Comparison of ENCODE assay signal across 18 mouse cellular contexts in genomic region chr7:135810971-135811370, GRCm38 (mm10).
A peak's percentile ranks its signal among the peaks of the same experiment; 100 is the strongest.
DNase-seq lines count a peak whose midpoint lies in the region; ATAC-seq lines count a peak whose summit lies in the region.
"Had no signal": no experiment of that assay in that cellular context is flagged by ENCODE, and none has a peak within 500 bp of the region (broad histone marks: within the 10 kb centered on the region; RNA-seq: fewer than 3 reads in every experiment).

No protein-coding gene starts in this region.

- H3K27ac ChIP-seq in hindbrain, embryonic 11.5 days (ENCODE audit: low read depth, low read length) = peak overlapping the region; percentile 7; the same call in 1 of the 2 replicates
- H3K27ac ChIP-seq in hindbrain, embryonic 14.5 days = no peak overlapping the region
- peak overlapping the region; percentile 84 for H3K27ac ChIP-seq in liver, embryonic 13.5 days
- no peak overlapping the region for H3K27ac ChIP-seq in liver, embryonic 11.5 days (ENCODE audit: low read depth, low read length)
- H3K27ac ChIP-seq in stomach, embryonic 15.5 days = 0 out of 2 replicates have a peak overlapping the region, but pooled peaks have one; percentile 11
- H3K27ac ChIP-seq: heart, embryonic 10.5 days; limb, embryonic 12.5 days had no signal

- ATAC-seq in hindbrain, embryonic 11.5 days (ENCODE audit: low FRiP score) = no peak
- no peak for ATAC-seq in hindbrain, embryonic 14.5 days (ENCODE audit: low FRiP score)
- no peak for ATAC-seq in liver, embryonic 13.5 days (ENCODE audit: low read depth)
- ATAC-seq in liver, embryonic 11.5 days (replicated peaks; ENCODE audit: low FRiP score) = no peak
- no peak for ATAC-seq in stomach, embryonic 15.5 days (ENCODE audit: insufficient read depth, low FRiP score, low read depth)
- ATAC-seq: forebrain, embryonic 16.5 days had no signal

- H3K4me2 ChIP-seq in hindbrain, embryonic 11.5 days (replicated peaks; ENCODE audit: low read depth, low read length) = no peak overlapping the region
- no peak overlapping the region for H3K4me2 ChIP-seq in hindbrain, embryonic 14.5 days (replicated peaks)
- H3K4me2 ChIP-seq in liver, embryonic 13.5 days = no peak overlapping the region
- H3K4me2 ChIP-seq in liver, embryonic 11.5 days = no peak overlapping the region
- H3K4me2 ChIP-seq in stomach, embryonic 15.5 days = no peak overlapping the region
- H3K4me2 ChIP-seq: limb, embryonic 12.5 days had no signal

- 79% methylated on average over 9 of the region's 9 CpGs for WGBS in hindbrain, embryonic 11.5 days
- WGBS in hindbrain, embryonic 14.5 days = 52% methylated on average over 9 of the region's 9 CpGs
- WGBS in liver, embryonic 13.5 days (ENCODE audit: insufficient replicate concordance) = 91% methylated on average over 9 of the region's 9 CpGs
- WGBS in liver, embryonic 11.5 days = 83% methylated on average over 9 of the region's 9 CpGs
- 69% methylated on average over 9 of the region's 9 CpGs for WGBS in stomach, embryonic 15.5 days

- no peaks in the 10 kb centered on the region for H3K36me3 ChIP-seq in hindbrain, embryonic 11.5 days (ENCODE audit: control insufficient read depth, insufficient read depth, low read length)
- H3K36me3 ChIP-seq in hindbrain, embryonic 14.5 days (replicated peaks; ENCODE audit: control insufficient read depth, insufficient read depth) = no peaks in the 10 kb centered on the region
- H3K36me3 ChIP-seq in liver, embryonic 13.5 days = no peaks in the 10 kb centered on the region
- no peaks in the 10 kb centered on the region for H3K36me3 ChIP-seq in liver, embryonic 11.5 days (ENCODE audit: control insufficient read depth, insufficient read depth, low read length)
- H3K36me3 ChIP-seq in stomach, embryonic 15.5 days = no peaks in the 10 kb centered on the region
- H3K36me3 ChIP-seq: G1E; heart, embryonic 10.5 days; limb, embryonic 12.5 days had no signal

- no peaks in the 10 kb centered on the region for H3K9me3 ChIP-seq in hindbrain, embryonic 11.5 days (ENCODE audit: control insufficient read depth, low read length)
- no peaks in the 10 kb centered on the region for H3K9me3 ChIP-seq in hindbrain, embryonic 14.5 days (ENCODE audit: control insufficient read depth, low read length)
- no peaks in the 10 kb centered on the region for H3K9me3 ChIP-seq in liver, embryonic 13.5 days (replicated peaks)
- H3K9me3 ChIP-seq in liver, embryonic 11.5 days (ENCODE audit: control insufficient read depth, low read length) = no peaks in the 10 kb centered on the region
- no peaks in the 10 kb centered on the region for H3K9me3 ChIP-seq in stomach, embryonic 15.5 days
- H3K9me3 ChIP-seq: heart, embryonic 10.5 days; limb, embryonic 12.5 days had no signal

- H3K27me3 ChIP-seq in hindbrain, embryonic 11.5 days (ENCODE audit: control insufficient read depth, insufficient read depth, low read length) = no peaks in the 10 kb centered on the region
- H3K27me3 ChIP-seq in hindbrain, embryonic 14.5 days (ENCODE audit: control insufficient read depth, insufficient read depth, low read length) = no peaks in the 10 kb centered on the region
- no peaks in the 10 kb centered on the region for H3K27me3 ChIP-seq in liver, embryonic 13.5 days
- H3K27me3 ChIP-seq in liver, embryonic 11.5 days (replicated peaks; ENCODE audit: control insufficient read depth, insufficient read depth, low read length) = no peaks in the 10 kb centered on the region
- no peaks in the 10 kb centered on the region for H3K27me3 ChIP-seq in stomach, embryonic 15.5 days (replicated peaks)
- H3K27me3 ChIP-seq: limb, embryonic 12.5 days had no signal

- no peak overlapping the region for H3K4me3 ChIP-seq in hindbrain, embryonic 11.5 days (ENCODE audit: low read depth, low read length)
- H3K4me3 ChIP-seq in hindbrain, embryonic 14.5 days (replicated peaks; ENCODE audit: low read length) = no peak overlapping the region
- no peak overlapping the region for H3K4me3 ChIP-seq in liver, embryonic 13.5 days (replicated peaks)
- H3K4me3 ChIP-seq in liver, embryonic 11.5 days (ENCODE audit: low read depth, low read length) = no peak overlapping the region
- no peak overlapping the region for H3K4me3 ChIP-seq in stomach, embryonic 15.5 days (replicated peaks)
- H3K4me3 ChIP-seq: heart, embryonic 10.5 days; limb, embryonic 12.5 days had no signal

- DNase-seq in hindbrain, embryonic 11.5 days (ENCODE audit: low spot score) = no peak
- no peak for DNase-seq in hindbrain, embryonic 14.5 days (ENCODE audit: low spot score)
- DNase-seq in liver, embryonic 13.5 days = no peak
- DNase-seq in liver, embryonic 11.5 days (ENCODE audit: low spot score) = no peak
- DNase-seq in ovary, postnatal 36 days (ENCODE audit: low spot score) = peak; percentile 8
- DNase-seq in ovary, postnatal 10 days (ENCODE audit: low spot score) = no peak
- DNase-seq in frontal cortex, postnatal 10 days (ENCODE audit: low spot score in 2 of 2) = no peak
- DNase-seq: adrenal gland, postnatal 14 days; cerebellum, adult 9-11 months; gastrocnemius, postnatal 14 days; kidney, adult 11 months; right cerebral cortex, adult 18-20 months; thymus, postnatal 36 days had no signal

- H3K9ac ChIP-seq in hindbrain, embryonic 11.5 days (ENCODE audit: low read depth, low read length) = no peak overlapping the region
- no peak overlapping the region for H3K9ac ChIP-seq in hindbrain, embryonic 14.5 days
- no peak overlapping the region for H3K9ac ChIP-seq in liver, embryonic 13.5 days
- no peak overlapping the region for H3K9ac ChIP-seq in liver, embryonic 11.5 days (ENCODE audit: low read depth, low read length)
- no peak overlapping the region for H3K9ac ChIP-seq in stomach, embryonic 15.5 days
- H3K9ac ChIP-seq: limb, embryonic 12.5 days had no signal

- H3K4me1 ChIP-seq in hindbrain, embryonic 11.5 days (replicated peaks; ENCODE audit: control insufficient read depth, insufficient read depth, low read length) = no peaks in the 10 kb centered on the region
- H3K4me1 ChIP-seq in hindbrain, embryonic 14.5 days (replicated peaks; ENCODE audit: control insufficient read depth, insufficient read depth, low read length) = peaks cover 19% of the 10 kb centered on the region
- H3K4me1 ChIP-seq in liver, embryonic 13.5 days (replicated peaks) = peaks cover 79% of the 10 kb centered on the region
- peaks cover 15% of the 10 kb centered on the region for H3K4me1 ChIP-seq in liver, embryonic 11.5 days (replicated peaks; ENCODE audit: control insufficient read depth, insufficient read depth, low read length)
- peaks cover 7% of the 10 kb centered on the region for H3K4me1 ChIP-seq in stomach, embryonic 15.5 days
- H3K4me1 ChIP-seq: heart, embryonic 10.5 days; limb, embryonic 12.5 days had no signal

Comparison
In these comparisons a context has a peak if more than half of its experiments do, and no peak if none do; other contexts are left out.
1. H3K27ac ChIP-seq: peak in hindbrain, embryonic 11.5 days (single experiment), liver, embryonic 13.5 days (single experiment) and stomach, embryonic 15.5 days (single experiment); none in hindbrain, embryonic 14.5 days (single experiment) and liver, embryonic 11.5 days (single experiment).